Mouse (Mus musculus): ENCODE measurements around the gene St3gal3. TPM values are rescaled to one million over a fixed set of nuclear protein-coding genes. Genes with fewer than 3 reads are reported as not detected.

St3gal3 gene
- polyA plus RNA-seq, 1 experiment from 2014 or later = 9.6 TPM

GRCm38 (mm10) chr4:118028994-118029393 is 105.7 kb downstream of the St3gal3 start:
- no peak for ATAC-seq (ENCODE audit: insufficient number of reproducible peaks, low FRiP score, low TSS enrichment, low read depth)
- H3K4me3 ChIP-seq = no peak overlapping the region
- 0 out of 2 replicates have a peak overlapping the region, but pooled peaks have one; percentile 9 for H3K27ac ChIP-seq

GRCm38 (mm10) chr4:118025931-118026330 is 108.8 kb downstream of the St3gal3 start:
- no peak for ATAC-seq (ENCODE audit: insufficient number of reproducible peaks, low FRiP score, low TSS enrichment, low read depth)
- H3K36me3 ChIP-seq = no peaks in the 10 kb centered on the region
- H3K9ac ChIP-seq = no peak overlapping the region
- H3K4me2 ChIP-seq = no peak overlapping the region
- H3K4me1 ChIP-seq = peaks cover 11% of the 10 kb centered on the region
- H3K4me3 ChIP-seq = no peak overlapping the region
- H3K27me3 ChIP-seq = no peaks in the 10 kb centered on the region
- 67% methylated on average over 7 of the region's 7 CpGs for WGBS
- no peaks in the 10 kb centered on the region for H3K9me3 ChIP-seq
- H3K27ac ChIP-seq = no peak overlapping the region

More at GRCm38 (mm10) chr4:118028994-118029393, 105.7 kb downstream of the St3gal3 start:
- H3K4me1 ChIP-seq = peaks cover 18% of the 10 kb centered on the region
- H3K36me3 ChIP-seq = no peaks in the 10 kb centered on the region
- H3K9ac ChIP-seq = no peak overlapping the region
- no peaks in the 10 kb centered on the region for H3K9me3 ChIP-seq
- no peak overlapping the region for H3K4me2 ChIP-seq
- H3K27me3 ChIP-seq = no peaks in the 10 kb centered on the region
- WGBS = 44% methylated on average over 9 of the region's 9 CpGs

GRCm38 (mm10) chr4:118025381-118025780 is 109.3 kb downstream of the St3gal3 start:
- Histone ChIP-seq H3K4me2 (no peak overlapping the region), H3K4me3 (no peak overlapping the region), H3K4me1 (peaks cover 10% of the 10 kb centered on the region), H3K9ac (no peak overlapping the region), H3K27me3 (no peaks in the 10 kb centered on the region), H3K27ac (no peak overlapping the region), H3K9me3 (no peaks in the 10 kb centered on the region), H3K36me3 (no peaks in the 10 kb centered on the region)
- 90% methylated on average over 7 of the region's 7 CpGs for WGBS
- no peak for ATAC-seq (ENCODE audit: insufficient number of reproducible peaks, low FRiP score, low TSS enrichment, low read depth)

GRCm38 (mm10) chr4:118022811-118023210 is 111.9 kb downstream of the St3gal3 start:
- Histone ChIP-seq H3K9ac (no peak overlapping the region), H3K9me3 (no peaks in the 10 kb centered on the region), H3K36me3 (no peaks in the 10 kb centered on the region), H3K4me3 (no peak overlapping the region), H3K4me2 (no peak overlapping the region), H3K27ac (no peak overlapping the region), H3K4me1 (no peaks in the 10 kb centered on the region), H3K27me3 (no peaks in the 10 kb centered on the region)
- no peak for ATAC-seq (ENCODE audit: insufficient number of reproducible peaks, low FRiP score, low TSS enrichment, low read depth)
- WGBS = 88% methylated on average over 3 of the region's 3 CpGs

- Histone ChIP-seq H3K4me3 (no peak overlapping the region), H3K27ac (no peak overlapping the region), H3K9ac (no peak overlapping the region), H3K4me1 (peaks cover 1% of the 10 kb centered on the region; the same call in 1 of the 2 replicates), H3K27me3 (no peaks in the 10 kb centered on the region), H3K9me3 (no peaks in the 10 kb centered on the region), H3K4me2 (no peak overlapping the region), H3K36me3 (no peaks in the 10 kb centered on the region)
- WGBS = 86% methylated on average over 4 of the region's 4 CpGs
- ATAC-seq (ENCODE audit: insufficient number of reproducible peaks, low FRiP score, low TSS enrichment, low read depth) = no peak
Measured at GRCm38 (mm10) chr4:118022406-118022805, 112.3 kb downstream of the St3gal3 start.

DNA sequence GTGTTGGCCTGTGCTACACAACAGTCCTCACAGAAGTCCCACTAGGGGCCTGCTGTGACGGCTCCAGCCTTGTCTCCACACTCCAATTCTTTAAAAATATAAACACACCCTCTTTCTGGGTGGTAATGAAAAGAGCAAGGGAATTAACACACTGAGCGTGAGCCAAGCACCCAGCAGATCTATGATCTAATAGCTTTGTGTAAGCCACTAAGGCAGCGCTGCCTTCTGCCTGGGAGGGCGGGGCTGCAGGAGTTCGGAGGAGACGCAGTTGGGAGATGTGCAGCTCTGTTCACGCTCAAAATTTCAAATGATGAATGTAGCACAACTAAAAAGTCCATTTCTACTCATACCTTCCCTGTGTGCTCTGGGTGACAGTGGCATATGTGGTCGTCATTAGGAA is 115.1 kb downstream of the St3gal3 start:
- no peak overlapping the region for H3K27ac ChIP-seq
- no peaks in the 10 kb centered on the region for H3K27me3 ChIP-seq
- no peak overlapping the region for H3K4me2 ChIP-seq
- no peak for ATAC-seq (ENCODE audit: insufficient number of reproducible peaks, low FRiP score, low TSS enrichment, low read depth)
- H3K4me3 ChIP-seq = no peak overlapping the region
- WGBS = 66% methylated on average over 8 of the region's 8 CpGs
- no peak overlapping the region for H3K9ac ChIP-seq
- H3K4me1 ChIP-seq = peaks cover 11% of the 10 kb centered on the region; the same call in 1 of the 2 replicates
- H3K36me3 ChIP-seq = no peaks in the 10 kb centered on the region
- H3K9me3 ChIP-seq = no peaks in the 10 kb centered on the region

GRCm38 (mm10) chr4:118019218-118019617 is 115.5 kb downstream of the St3gal3 start:
- Histone ChIP-seq H3K9ac (no peak overlapping the region), H3K27ac (no peak overlapping the region), H3K4me2 (no peak overlapping the region), H3K9me3 (no peaks in the 10 kb centered on the region), H3K4me1 (peaks cover 11% of the 10 kb centered on the region; the same call in 1 of the 2 replicates), H3K36me3 (no peaks in the 10 kb centered on the region), H3K4me3 (no peak overlapping the region), H3K27me3 (no peaks in the 10 kb centered on the region)
- WGBS = 81% methylated on average over 5 of the region's 5 CpGs
- ATAC-seq (ENCODE audit: insufficient number of reproducible peaks, low FRiP score, low TSS enrichment, low read depth) = no peak

- Histone ChIP-seq H3K27ac (no peak overlapping the region), H3K36me3 (peaks cover 5% of the 10 kb centered on the region; the same call in 1 of the 2 replicates), H3K9ac (no peak overlapping the region), H3K27me3 (no peaks in the 10 kb centered on the region), H3K4me1 (peaks cover 11% of the 10 kb centered on the region; the same call in 1 of the 2 replicates), H3K9me3 (no peaks in the 10 kb centered on the region), H3K4me3 (no peak overlapping the region), H3K4me2 (no peak overlapping the region)
- no peak for ATAC-seq (ENCODE audit: insufficient number of reproducible peaks, low FRiP score, low TSS enrichment, low read depth)
- 65% methylated on average over 16 of the region's 16 CpGs for WGBS
Measured at GRCm38 (mm10) chr4:118017021-118017805, 117.5 kb downstream of the St3gal3 start.

DNA sequence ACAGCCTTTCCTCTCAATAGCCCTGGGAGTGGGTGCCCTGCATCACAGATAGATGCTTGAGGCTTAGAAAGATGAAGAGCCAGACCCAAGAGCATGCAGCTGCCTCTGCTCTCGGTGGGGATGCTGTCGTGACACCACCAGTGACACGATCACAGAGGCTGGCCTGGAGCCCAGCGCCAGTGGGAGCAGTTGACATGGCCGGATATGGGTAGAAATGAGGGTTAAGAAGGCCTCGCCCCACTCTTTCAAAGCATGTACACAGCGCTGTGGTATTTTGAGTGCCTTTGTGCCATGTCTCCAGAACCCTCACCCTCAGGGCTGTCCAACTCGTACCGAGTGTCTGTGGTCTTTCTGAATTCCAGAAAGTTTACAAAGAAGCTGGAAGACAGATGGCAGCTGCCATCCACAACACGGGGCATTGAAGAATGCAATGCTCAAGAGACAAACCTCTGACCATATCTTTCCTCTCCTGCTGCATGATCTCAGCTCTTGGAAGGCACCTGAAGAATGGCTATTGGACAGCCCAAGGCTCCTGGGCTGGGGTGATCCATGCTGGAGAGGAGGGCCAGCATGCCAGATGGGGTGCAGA is 118.3 kb downstream of the St3gal3 start:
- Histone ChIP-seq H3K36me3 (peaks cover 5% of the 10 kb centered on the region; the same call in 1 of the 2 replicates), H3K27ac (no peak overlapping the region), H3K4me1 (peaks cover 11% of the 10 kb centered on the region; the same call in 1 of the 2 replicates), H3K9ac (no peak overlapping the region), H3K4me3 (no peak overlapping the region), H3K4me2 (no peak overlapping the region), H3K9me3 (no peaks in the 10 kb centered on the region), H3K27me3 (no peaks in the 10 kb centered on the region)
- 82% methylated on average over 10 of the region's 10 CpGs for WGBS
- ATAC-seq (ENCODE audit: insufficient number of reproducible peaks, low FRiP score, low TSS enrichment, low read depth) = no peak

- Histone ChIP-seq H3K4me2 (no peak overlapping the region), H3K9me3 (no peaks in the 10 kb centered on the region), H3K27ac (no peak overlapping the region), H3K4me1 (peaks cover 11% of the 10 kb centered on the region; the same call in 1 of the 2 replicates), H3K36me3 (peaks cover 5% of the 10 kb centered on the region; the same call in 1 of the 2 replicates), H3K9ac (no peak overlapping the region), H3K4me3 (no peak overlapping the region), H3K27me3 (no peaks in the 10 kb centered on the region)
- ATAC-seq (ENCODE audit: insufficient number of reproducible peaks, low FRiP score, low TSS enrichment, low read depth) = no peak
- 42% methylated on average over 6 of the region's 6 CpGs for WGBS
Measured at GRCm38 (mm10) chr4:118015636-118016035, 119.1 kb downstream of the St3gal3 start.

DNA sequence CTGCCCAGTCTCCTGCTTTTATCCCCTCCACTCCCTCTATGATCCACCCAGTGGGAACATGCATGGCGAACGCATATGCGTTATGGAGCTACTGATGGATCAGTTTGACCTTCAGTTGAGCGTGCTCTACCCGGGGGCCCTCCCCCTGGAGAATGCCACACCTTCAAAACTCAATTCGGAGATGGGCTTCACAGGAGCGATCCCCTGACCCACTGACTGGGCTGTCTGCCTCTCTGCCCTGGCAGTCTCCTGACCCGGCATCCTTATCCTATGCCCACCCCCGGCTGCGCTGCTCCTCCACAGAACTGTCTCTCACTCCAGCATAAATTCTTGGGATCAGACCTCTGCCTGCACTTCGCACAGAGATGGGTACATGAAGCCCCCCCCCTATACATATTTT is 119.6 kb downstream of the St3gal3 start:
- no peaks in the 10 kb centered on the region for H3K9me3 ChIP-seq

GRCm38 (mm10) chr4:118010661-118011173 is 124.0 kb downstream of the St3gal3 start:
- 90% methylated on average over 9 of the region's 9 CpGs for WGBS
- no peaks in the 10 kb centered on the region for H3K9me3 ChIP-seq
- H3K27ac ChIP-seq = no peak overlapping the region
- H3K36me3 ChIP-seq = peaks cover 5% of the 10 kb centered on the region; the same call in 1 of the 2 replicates
- no peak overlapping the region for H3K4me3 ChIP-seq
- peaks cover 5% of the 10 kb centered on the region; the same call in 1 of the 2 replicates for H3K4me1 ChIP-seq
- H3K9ac ChIP-seq = no peak overlapping the region
- no peak for ATAC-seq (ENCODE audit: insufficient number of reproducible peaks, low FRiP score, low TSS enrichment, low read depth)
- H3K27me3 ChIP-seq = no peaks in the 10 kb centered on the region
- no peak overlapping the region for H3K4me2 ChIP-seq

More for the DNA sequence above, 119.6 kb downstream of the St3gal3 start:
- peaks cover 11% of the 10 kb centered on the region; the same call in 1 of the 2 replicates for H3K4me1 ChIP-seq
- no peak overlapping the region for H3K27ac ChIP-seq
- no peak overlapping the region for H3K4me2 ChIP-seq
- ATAC-seq (ENCODE audit: insufficient number of reproducible peaks, low FRiP score, low TSS enrichment, low read depth) = no peak
- WGBS = 92% methylated on average over 11 of the region's 11 CpGs
- no peak overlapping the region for H3K4me3 ChIP-seq
- no peaks in the 10 kb centered on the region for H3K27me3 ChIP-seq
- H3K9ac ChIP-seq = no peak overlapping the region
- H3K36me3 ChIP-seq = peaks cover 5% of the 10 kb centered on the region; the same call in 1 of the 2 replicates
